Mouse (Mus musculus) heart, postnatal 0 days (tissue): ENCODE results near the gene Sptbn4. TPM values are rescaled to one million over a fixed set of nuclear protein-coding genes. Genes with fewer than 3 reads are reported as not detected.

ENCODE experiments used
- ATAC-seq: fragments of 200-750 bp; cut with Nextera tagmentation; 2 replicates; pipeline ENCODE4 v1.8.0; 2017; ENCODE audit warnings: low read depth, moderate number of reproducible peaks, moderate library complexity; ENCODE audit not compliant: insufficient read depth
- DNase-seq: peaks from one replicate; pipeline ENCODE4 v3.0.0-alpha.2; 2016; ENCODE audit warnings: low spot score
- H3K27ac ChIP-seq: fragments of 300-500 bp; sonication (generic); 2 replicates; pipeline ENCODE4 v1.5.1; 2014; ENCODE audit warnings: low read depth, mild to moderate bottlenecking
- H3K27me3 ChIP-seq: fragments of 300-500 bp; sonication (generic); 2 replicates; pipeline ENCODE4 v1.6.1; 2014; ENCODE audit warnings: low read length, mixed read lengths; ENCODE audit not compliant: control insufficient read depth, insufficient read depth
- H3K36me3 ChIP-seq: fragments of 300-500 bp; sonication (generic); replicated peaks from 2 replicates; pipeline ENCODE4 v1.6.1; 2014; ENCODE audit warnings: low read length, mixed read lengths; ENCODE audit not compliant: control insufficient read depth, insufficient read depth
- H3K4me1 ChIP-seq: fragments of 300-500 bp; sonication (generic); 2 replicates; pipeline ENCODE4 v1.6.1; 2014; ENCODE audit warnings: antibody characterized with exemption; ENCODE audit not compliant: control insufficient read depth, insufficient read depth
- H3K4me2 ChIP-seq: fragments of 300-500 bp; sonication (generic); 2 replicates; pipeline ENCODE4 v1.6.1; 2014; ENCODE audit warnings: low read depth, mild to moderate bottlenecking, low read length, moderate library complexity
- H3K4me3 ChIP-seq: fragments of 300-500 bp; sonication (generic); 2 replicates; pipeline ENCODE4 v1.5.1; 2014; ENCODE audit warnings: low read depth, low read length
- H3K9ac ChIP-seq: fragments of 300-500 bp; sonication (generic); replicated peaks from 2 replicates; pipeline ENCODE4 v1.6.1; 2014; ENCODE audit warnings: low read depth, low read length, mixed read lengths
- H3K9me3 ChIP-seq: fragments of 300-500 bp; sonication (generic); replicated peaks from 2 replicates; pipeline ENCODE4 v1.6.1; 2016; ENCODE audit warnings: low read length; ENCODE audit not compliant: control insufficient read depth
- CTCF ChIP-seq: IDR thresholded peaks from 2 replicates; pipeline ENCODE4 v1.5.1; 2016; ENCODE audit warnings: antibody characterized with exemption, control low read depth, low read depth
- EP300 ChIP-seq: IDR thresholded peaks from 2 replicates; pipeline ENCODE4 v1.6.1; 2016; ENCODE audit warnings: antibody characterized with exemption, low read depth
- WGBS: fragments of 180-500 bp; shearing (Covaris S2); extraction: QIAGEN DNeasy Blood & Tissue Kit; methylation state at CpG from one replicate; pipeline ENCODE4 v1.1.7; 2014; 5-methylcytosine and 5-hydroxymethylcytosine counted together
- polyA plus RNA-seq: library from polyadenylated mRNA; unstranded; fragments of >200 nt; fragmentation: Nextera tagmentation; extraction: Ambion mirVana; gene quantifications from 2 replicates; pipeline ENCODE4 v1.2.1, GENCODE M21; 2015
- total RNA-seq: library from RNA; depleted of rRNA; stranded (reverse); fragments of >200 nt; gene quantifications from 2 replicates; pipeline ENCODE4 v1.2.3, GENCODE M21; 2014; ENCODE audit warnings: low replicate concordance; rRNA removed

The Sptbn4 gene
- total and polyA plus RNA-seq, 2 experiments from 2014 or later = 0.05 TPM; not detected in 1

DNA sequence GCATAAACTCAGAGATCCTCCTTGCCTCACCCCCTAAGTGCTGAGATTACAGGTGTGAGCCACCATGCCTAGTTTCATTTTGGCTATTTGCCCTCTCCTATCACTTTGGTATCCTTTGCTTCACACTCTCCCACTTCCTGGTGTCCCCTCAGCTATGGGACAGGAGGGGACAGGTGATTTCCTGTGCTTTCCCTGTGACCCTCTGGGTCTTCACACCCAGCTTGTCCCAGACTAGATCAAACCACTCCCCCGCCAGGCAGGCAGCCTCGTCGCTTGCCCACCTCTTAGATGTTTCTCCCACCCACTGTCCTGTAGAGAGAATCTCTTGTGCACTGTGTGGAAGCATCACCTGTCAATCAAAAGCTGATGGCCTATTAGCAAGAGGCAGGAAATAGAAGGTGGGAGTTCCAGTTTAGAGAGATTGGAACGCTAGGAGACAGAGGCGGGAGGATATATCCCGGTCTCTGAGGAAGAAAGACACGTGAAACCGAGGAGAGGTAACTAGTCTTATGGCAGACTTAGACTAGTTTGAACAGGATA lies 136.4 kb downstream of the Sptbn4 start:
- Histone ChIP-seq H3K9me3 (peaks cover 8% of the 10 kb centered on the region), H3K36me3 (peaks cover 7% of the 10 kb centered on the region), H3K4me3 (no peak overlapping the region), H3K9ac (no peak overlapping the region), H3K4me1 (peaks cover 5% of the 10 kb centered on the region; the same call in 1 of the 2 replicates), H3K27ac (no peak overlapping the region), H3K27me3 (peaks cover 13% of the 10 kb centered on the region; the same call in 1 of the 2 replicates), H3K4me2 (peak overlapping the region; percentile 49; the same call in 1 of the 2 replicates)
- 38% methylated on average over 8 of the region's 8 CpGs for WGBS
- TF ChIP-seq CTCF (no peak), EP300 (no peak)
- DNase-seq (no peak), ATAC-seq (no peak)

GRCm38 (mm10) chr7:27310306-27310705 lies 137.2 kb downstream of the Sptbn4 start:
- Histone ChIP-seq H3K27me3 (peaks cover 20% of the 10 kb centered on the region), H3K4me1 (peaks cover 5% of the 10 kb centered on the region; the same call in 1 of the 2 replicates), H3K4me3 (peak overlapping the region; percentile 25; the same call in 1 of the 2 replicates), H3K9me3 (peaks cover 8% of the 10 kb centered on the region), H3K4me2 (peak overlapping the region; percentile 49), H3K36me3 (peaks cover 7% of the 10 kb centered on the region), H3K27ac (no peak overlapping the region), H3K9ac (no peak overlapping the region)
- peak; percentile 80 for ATAC-seq
- WGBS = 19% methylated on average over 17 of the region's 17 CpGs
- TF ChIP-seq EP300 (peak; percentile 30; the same call in 1 of the 2 replicates), CTCF (no peak)
- peak; percentile 76 for DNase-seq

DNA sequence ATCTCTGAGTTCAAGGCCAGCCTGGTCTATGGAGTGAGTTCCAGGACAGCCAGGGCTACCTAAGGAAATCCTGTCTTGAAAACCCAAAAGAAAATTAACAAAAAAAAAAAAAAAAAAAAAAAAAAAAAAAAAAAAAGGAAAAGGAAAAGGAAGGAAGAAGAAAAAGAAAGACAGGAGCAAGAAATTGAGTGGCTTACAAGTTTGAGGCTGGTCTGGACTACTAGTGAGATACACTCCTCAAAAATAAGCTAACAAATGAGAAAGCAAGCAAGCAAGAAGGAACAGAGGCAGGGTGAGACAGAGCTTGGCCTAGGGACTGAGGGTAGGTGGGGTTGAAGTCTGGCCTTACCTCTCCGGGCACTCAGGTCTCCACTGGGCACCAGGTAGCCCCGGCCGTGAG lies 137.7 kb downstream of the Sptbn4 start:
- WGBS = 26% methylated on average over 3 of the region's 3 CpGs
- H3K4me3 ChIP-seq = no peak overlapping the region
- ATAC-seq (no peak), DNase-seq (no peak)
- peaks cover 24% of the 10 kb centered on the region for H3K27me3 ChIP-seq
- peaks cover 5% of the 10 kb centered on the region; the same call in 1 of the 2 replicates for H3K4me1 ChIP-seq
- H3K4me2 ChIP-seq = no peak overlapping the region
- H3K9me3 ChIP-seq = peaks cover 8% of the 10 kb centered on the region
- no peak overlapping the region for H3K27ac ChIP-seq
- H3K9ac ChIP-seq = no peak overlapping the region
- peaks cover 7% of the 10 kb centered on the region for H3K36me3 ChIP-seq
- TF ChIP-seq CTCF (no peak), EP300 (no peak)

DNA sequence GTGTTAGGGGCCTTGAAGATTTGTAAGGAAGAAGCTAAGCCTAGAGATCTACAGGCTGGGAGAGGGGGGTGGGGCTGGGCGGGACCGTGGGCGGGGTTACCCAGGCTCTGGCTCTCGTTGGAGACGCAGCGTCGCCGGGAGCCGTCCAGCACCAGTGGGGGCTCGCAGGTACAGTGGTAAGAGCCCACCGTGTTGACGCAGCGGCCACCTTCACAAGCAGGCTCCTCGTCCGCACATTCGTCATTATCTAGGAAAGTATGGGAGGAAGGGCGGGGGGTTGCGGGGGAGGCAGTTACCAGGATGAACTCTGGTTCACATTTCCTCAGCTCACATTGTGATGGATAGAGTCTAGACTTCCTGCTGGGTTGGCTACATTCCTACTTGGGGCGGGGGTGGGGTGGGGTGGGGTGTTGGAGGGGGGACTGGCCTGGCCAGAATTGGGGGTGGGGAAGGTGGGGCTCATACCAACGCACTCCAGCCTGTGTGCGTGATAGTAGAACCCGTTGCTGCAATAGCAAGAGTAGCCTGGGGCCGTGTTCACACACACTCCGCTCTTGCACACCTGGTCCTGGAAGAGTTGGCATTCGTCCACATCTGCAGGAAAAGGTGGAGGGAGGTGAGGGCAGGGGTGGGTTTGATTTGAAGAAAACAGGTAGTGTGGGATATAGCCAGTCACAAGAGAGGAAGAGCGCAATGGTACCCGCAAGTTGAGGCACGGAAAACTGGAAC lies 138.5 kb downstream of the Sptbn4 start:
- no peak; the same call in 1 of the 2 replicates for ATAC-seq

GRCm38 (mm10) chr7:27307551-27307950 lies 139.9 kb downstream of the Sptbn4 start:
- peaks cover 5% of the 10 kb centered on the region; the same call in 1 of the 2 replicates for H3K4me1 ChIP-seq
- WGBS = 71% methylated on average over 9 of the region's 9 CpGs
- ATAC-seq = no peak
- H3K9ac ChIP-seq = no peak overlapping the region
- no peak overlapping the region for H3K27ac ChIP-seq
- H3K27me3 ChIP-seq = peaks cover 29% of the 10 kb centered on the region
- no peak overlapping the region for H3K4me2 ChIP-seq
- no peak for DNase-seq
- no peaks in the 10 kb centered on the region for H3K36me3 ChIP-seq
- TF ChIP-seq CTCF (peak; percentile 30), EP300 (no peak)
- no peaks in the 10 kb centered on the region for H3K9me3 ChIP-seq
- H3K4me3 ChIP-seq = no peak overlapping the region

More for the DNA sequence above, 138.5 kb downstream of the Sptbn4 start:
- H3K9ac ChIP-seq = no peak overlapping the region
- peaks cover 7% of the 10 kb centered on the region for H3K36me3 ChIP-seq
- H3K4me2 ChIP-seq = peak overlapping the region; percentile 43
- no peak overlapping the region for H3K27ac ChIP-seq
- peaks cover 24% of the 10 kb centered on the region for H3K27me3 ChIP-seq
- H3K4me3 ChIP-seq = peak overlapping the region; percentile 11
- 12% methylated on average over 28 of the region's 28 CpGs for WGBS
- TF ChIP-seq CTCF = no peak
- no peak for TF ChIP-seq EP300
- DNase-seq = no peak
- peaks cover 7% of the 10 kb centered on the region for H3K9me3 ChIP-seq
- H3K4me1 ChIP-seq = peaks cover 5% of the 10 kb centered on the region; the same call in 1 of the 2 replicates

Other genes starting within 250 kb of the Sptbn4 start
- 5.8 and 14.7 TPM in 2 replicates for gene Itpkc, start 219.0 kb downstream of the Sptbn4 start, total RNA-seq
- gene Itpkc, start 219.0 kb downstream of the Sptbn4 start, polyA plus RNA-seq = 1.2 and 1.3 TPM in 2 replicates
- 5.8 and 7.2 TPM in 2 replicates for gene Coq8b, start 214.7 kb downstream of the Sptbn4 start, total RNA-seq
- 10.1 and 11.0 TPM in 2 replicates for gene Coq8b, start 214.7 kb downstream of the Sptbn4 start, polyA plus RNA-seq
- gene Numbl, start 189.3 kb downstream of the Sptbn4 start, total RNA-seq = 15.9 and 23.5 TPM in 2 replicates
- gene Numbl, start 189.3 kb downstream of the Sptbn4 start, polyA plus RNA-seq = 5.6 and 6.2 TPM in 2 replicates
- gene Ltbp4, start 110.0 kb downstream of the Sptbn4 start, total RNA-seq = 150 TPM in 2 replicates
- gene Ltbp4, start 110.0 kb downstream of the Sptbn4 start, polyA plus RNA-seq = 56.9 and 61.7 TPM in 2 replicates
- gene Shkbp1, start 91.7 kb downstream of the Sptbn4 start, total RNA-seq = 16.7 and 21.0 TPM in 2 replicates
- 14.2 and 18.3 TPM in 2 replicates for gene Shkbp1, start 91.7 kb downstream of the Sptbn4 start, polyA plus RNA-seq
- 2.0 TPM in 1 of 2 replicates, not detected in the other for gene Gm20479, start 90.3 kb downstream of the Sptbn4 start, total RNA-seq
- 0.46 TPM in 1 of 2 replicates, not detected in the other for gene Gm20479, start 90.3 kb downstream of the Sptbn4 start, polyA plus RNA-seq
- 36.4 and 59.7 TPM in 2 replicates for gene Blvrb, start 292 bp upstream of the Sptbn4 start, total RNA-seq
- 33.3 and 34.4 TPM in 2 replicates for gene Blvrb, start 292 bp upstream of the Sptbn4 start, polyA plus RNA-seq
- 4.3 and 11.4 TPM in 2 replicates for gene Sertad3, start 26.1 kb upstream of the Sptbn4 start, total RNA-seq
- gene Sertad3, start 26.1 kb upstream of the Sptbn4 start, polyA plus RNA-seq = 16.9 and 20.8 TPM in 2 replicates
- gene Sertad1, start 39.2 kb upstream of the Sptbn4 start, total RNA-seq = 23.4 and 70.5 TPM in 2 replicates
- gene Sertad1, start 39.2 kb upstream of the Sptbn4 start, polyA plus RNA-seq = 30.8 and 31.0 TPM in 2 replicates
- 1.9 and 2.2 TPM in 2 replicates for gene Prx, start 51.6 kb upstream of the Sptbn4 start, total RNA-seq
- gene Prx, start 51.6 kb upstream of the Sptbn4 start, polyA plus RNA-seq = 1.1 TPM in 2 replicates
- 0.23 and 1.1 TPM in 2 replicates for gene Hipk4, start 75.6 kb upstream of the Sptbn4 start, total RNA-seq
- gene Hipk4, start 75.6 kb upstream of the Sptbn4 start, polyA plus RNA-seq = 0.15 and 0.18 TPM in 2 replicates
- 37.3 and 58.5 TPM in 2 replicates for gene Pld3, start 105.5 kb upstream of the Sptbn4 start, total RNA-seq
- 38.9 and 43.8 TPM in 2 replicates for gene Pld3, start 105.5 kb upstream of the Sptbn4 start, polyA plus RNA-seq
- gene 2310022A10Rik, start 105.5 kb upstream of the Sptbn4 start, total RNA-seq = 3.8 and 21.3 TPM in 2 replicates
- 39.7 and 41.8 TPM in 2 replicates for gene 2310022A10Rik, start 105.5 kb upstream of the Sptbn4 start, polyA plus RNA-seq
- 129 and 138 TPM in 2 replicates for gene Akt2, start 143.9 kb upstream of the Sptbn4 start, total RNA-seq
- 74.0 and 80.5 TPM in 2 replicates for gene Akt2, start 143.9 kb upstream of the Sptbn4 start, polyA plus RNA-seq
- not detected in 2 replicates for gene Ttc9b, start 206.2 kb upstream of the Sptbn4 start, total RNA-seq
- gene Ttc9b, start 206.2 kb upstream of the Sptbn4 start, polyA plus RNA-seq = not detected in 2 replicates
- 18.4 and 23.2 TPM in 2 replicates for gene Map3k10, start 226.9 kb upstream of the Sptbn4 start, total RNA-seq
- 2.5 and 3.0 TPM in 2 replicates for gene Map3k10, start 226.9 kb upstream of the Sptbn4 start, polyA plus RNA-seq
- gene Zfp607b, start 241.7 kb upstream of the Sptbn4 start, total RNA-seq = 1.4 and 2.5 TPM in 2 replicates
- 2.1 and 2.4 TPM in 2 replicates for gene Zfp607b, start 241.7 kb upstream of the Sptbn4 start, polyA plus RNA-seq